Comparison of ENCODE assay signal across 26 mouse cellular contexts in the genomic region with DNA sequence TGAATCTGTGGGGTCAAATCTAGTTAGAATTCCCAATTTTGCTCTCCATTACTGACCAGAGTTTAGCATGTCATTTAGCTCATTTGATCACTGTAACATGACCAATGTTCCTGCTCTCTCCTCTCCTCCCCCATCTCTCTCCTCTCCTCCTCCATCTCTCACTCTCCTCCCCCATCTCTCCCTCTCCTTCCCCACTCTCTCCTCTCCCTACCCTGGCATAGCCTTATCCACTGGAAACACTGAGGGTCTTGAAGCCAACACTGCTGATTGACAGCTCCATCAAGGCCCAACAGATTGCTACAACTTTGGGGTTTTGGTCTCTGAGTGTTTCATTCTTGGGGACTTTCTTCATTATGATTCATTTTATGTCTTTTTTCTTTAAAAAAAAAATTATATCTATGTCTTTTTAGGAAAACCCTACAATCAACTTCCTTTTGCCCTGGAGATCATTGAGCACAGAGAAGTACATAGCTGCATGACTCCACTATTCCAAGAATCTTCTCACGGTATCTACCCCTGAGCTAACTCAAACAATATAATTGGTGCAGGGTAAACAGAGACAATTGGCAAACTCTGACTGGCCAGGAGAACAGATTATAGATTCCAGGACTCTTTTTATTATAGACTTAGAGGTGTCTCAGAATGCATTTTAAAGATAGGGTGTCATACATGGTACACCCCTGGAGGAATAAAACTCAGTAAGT. TPM values are rescaled to one million over a fixed set of nuclear protein-coding genes. Genes with fewer than 3 reads are reported as not detected.
DNase-seq lines count a peak whose midpoint lies in the region; ATAC-seq and TF ChIP-seq lines count a peak whose summit lies in the region.
"Had no signal": no experiment of that assay in that cellular context is flagged by ENCODE, and none has a peak within 500 bp of the region (broad histone marks: within the 10 kb centered on the region; RNA-seq: fewer than 3 reads in every experiment).

No protein-coding gene starts in this region.

- peak overlapping the region; percentile 27; the same call in 1 of the 2 replicates for H3K4me2 ChIP-seq in liver, embryonic 12.5 days
- no peak overlapping the region for H3K4me2 ChIP-seq in liver, embryonic 16.5 days (ENCODE audit: low read depth, low read length)
- H3K4me2 ChIP-seq in stomach, postnatal 0 days (replicated peaks; ENCODE audit: low read depth), result no peak overlapping the region
- H3K4me2 ChIP-seq in intestine, embryonic 16.5 days (ENCODE audit: low read depth, low read length), result no peak overlapping the region
- H3K4me2 ChIP-seq: embryonic facial prominence, embryonic 12.5 days; heart, embryonic 12.5 days; hindbrain, embryonic 14.5 days had no signal

- TF ChIP-seq CTCF in stomach, postnatal 0 days (IDR thresholded peaks at IDR 0.05; ENCODE audit: low read depth), result no peak

- no peak overlapping the region for H3K9ac ChIP-seq in liver, embryonic 12.5 days
- H3K9ac ChIP-seq in liver, embryonic 16.5 days (ENCODE audit: low read depth, low read length), result no peak overlapping the region
- H3K9ac ChIP-seq in stomach, postnatal 0 days (ENCODE audit: low read length), result no peak overlapping the region
- no peak overlapping the region for H3K9ac ChIP-seq in intestine, embryonic 16.5 days (ENCODE audit: low read depth, low read length)
- H3K9ac ChIP-seq: embryonic facial prominence, embryonic 12.5 days; heart, embryonic 12.5 days; hindbrain, embryonic 14.5 days had no signal

- DNase-seq in stomach, postnatal 0 days (ENCODE audit: low spot score), result no peak
- DNase-seq in forebrain, embryonic 10.5 days (ENCODE audit: extremely low spot score, low spot score), result no peak
- no peak for DNase-seq in thymus, postnatal 25 days
- DNase-seq: adrenal gland, postnatal 10 days; cerebellum, adult 11 months; cerebellum, adult 8-10 months; cerebellum, postnatal 14 days; embryo, embryonic 11 days had no signal

- peaks cover 28% of the 10 kb centered on the region for H3K4me1 ChIP-seq in liver, embryonic 12.5 days
- H3K4me1 ChIP-seq in liver, embryonic 16.5 days (ENCODE audit: control insufficient read depth, low read depth, low read length), result peaks cover 8% of the 10 kb centered on the region
- H3K4me1 ChIP-seq in stomach, postnatal 0 days (replicated peaks; ENCODE audit: control insufficient read depth, insufficient read depth), result no peaks in the 10 kb centered on the region
- H3K4me1 ChIP-seq in intestine, embryonic 16.5 days (ENCODE audit: control insufficient read depth, insufficient read depth, low read length), result no peaks in the 10 kb centered on the region
- H3K4me1 ChIP-seq in forebrain, embryonic 10.5 days, result no peaks in the 10 kb centered on the region
- H3K4me1 ChIP-seq: embryonic facial prominence, embryonic 12.5 days; heart, embryonic 12.5 days; hindbrain, embryonic 10.5 days had no signal

- peak overlapping the region; percentile 70 for H3K27ac ChIP-seq in liver, embryonic 12.5 days
- H3K27ac ChIP-seq in liver, embryonic 16.5 days (ENCODE audit: low read length), result peak overlapping the region; percentile 74
- H3K27ac ChIP-seq in stomach, postnatal 0 days (replicated peaks), result no peak overlapping the region
- H3K27ac ChIP-seq in intestine, embryonic 16.5 days (ENCODE audit: low read length), result no peak overlapping the region
- H3K27ac ChIP-seq in forebrain, embryonic 10.5 days, result no peak overlapping the region
- H3K27ac ChIP-seq: embryonic facial prominence, embryonic 12.5 days; hindbrain, embryonic 10.5 days; hindbrain, embryonic 14.5 days had no signal

- no peak overlapping the region for H3K4me3 ChIP-seq in liver, embryonic 12.5 days
- H3K4me3 ChIP-seq in liver, embryonic 16.5 days (ENCODE audit: low read depth, low read length), result no peak overlapping the region
- H3K4me3 ChIP-seq in stomach, postnatal 0 days (ENCODE audit: low read depth, low read length), result no peak overlapping the region
- no peak overlapping the region for H3K4me3 ChIP-seq in intestine, embryonic 16.5 days (ENCODE audit: low read length)
- H3K4me3 ChIP-seq in forebrain, embryonic 10.5 days, result no peak overlapping the region
- H3K4me3 ChIP-seq: embryonic facial prominence, embryonic 12.5 days; heart, embryonic 12.5 days; hindbrain, embryonic 10.5 days had no signal

- no peak for TF ChIP-seq EP300 in stomach, postnatal 0 days (optimal IDR thresholded peaks at IDR 0.05)

- 0 out of 2 replicates have a peak, but pooled peaks have one; percentile 48 for ATAC-seq in erythroblast, adult 5-6 weeks (replicated peaks; ENCODE audit: low FRiP score, poor library complexity, severe bottlenecking)
- ATAC-seq in liver, embryonic 12.5 days, result peak; percentile 74
- peak; percentile 49 for ATAC-seq in liver, embryonic 16.5 days (ENCODE audit: low read depth)
- ATAC-seq in stomach, postnatal 0 days (ENCODE audit: low FRiP score, low TSS enrichment), result peak; percentile 58; the same call in 1 of the 2 replicates
- ATAC-seq in intestine, embryonic 16.5 days, result no peak
- ATAC-seq: forebrain, embryonic 14.5 days had no signal

- no peaks in the 10 kb centered on the region for H3K9me3 ChIP-seq in liver, embryonic 12.5 days (replicated peaks)
- H3K9me3 ChIP-seq in liver, embryonic 16.5 days (replicated peaks; ENCODE audit: control insufficient read depth, low read length), result no peaks in the 10 kb centered on the region
- no peaks in the 10 kb centered on the region for H3K9me3 ChIP-seq in stomach, postnatal 0 days (ENCODE audit: control insufficient read depth, low read length)
- H3K9me3 ChIP-seq in intestine, embryonic 16.5 days (ENCODE audit: control insufficient read depth, low read length), result no peaks in the 10 kb centered on the region
- H3K9me3 ChIP-seq in forebrain, embryonic 10.5 days, result no peaks in the 10 kb centered on the region
- H3K9me3 ChIP-seq: embryonic facial prominence, embryonic 12.5 days; heart, embryonic 12.5 days; hindbrain, embryonic 10.5 days had no signal

- 58% methylated on average over 1 of the region's 1 CpGs for WGBS in liver, embryonic 12.5 days (ENCODE audit: insufficient replicate concordance)
- 40% methylated on average over 1 of the region's 1 CpGs for WGBS in liver, embryonic 16.5 days (ENCODE audit: insufficient replicate concordance)
- WGBS in stomach, postnatal 0 days, result 34% methylated on average over 1 of the region's 1 CpGs
- WGBS in intestine, embryonic 16.5 days, result 47% methylated on average over 1 of the region's 1 CpGs
- 95% methylated on average over 1 of the region's 1 CpGs for WGBS in forebrain, embryonic 10.5 days

- no peaks in the 10 kb centered on the region for H3K27me3 ChIP-seq in liver, embryonic 12.5 days (replicated peaks)
- H3K27me3 ChIP-seq in liver, embryonic 16.5 days (ENCODE audit: control insufficient read depth, insufficient read depth, low read depth, low read length), result no peaks in the 10 kb centered on the region
- H3K27me3 ChIP-seq in stomach, postnatal 0 days (ENCODE audit: control insufficient read depth, insufficient read depth, low read length), result no peaks in the 10 kb centered on the region
- H3K27me3 ChIP-seq in intestine, embryonic 16.5 days (replicated peaks; ENCODE audit: control insufficient read depth, insufficient read depth, low read length), result no peaks in the 10 kb centered on the region
- no peaks in the 10 kb centered on the region for H3K27me3 ChIP-seq in forebrain, embryonic 10.5 days (ENCODE audit: poor library complexity, severe bottlenecking)
- H3K27me3 ChIP-seq: embryonic facial prominence, embryonic 12.5 days; heart, embryonic 12.5 days had no signal

- H3K36me3 ChIP-seq in liver, embryonic 12.5 days, result no peaks in the 10 kb centered on the region
- no peaks in the 10 kb centered on the region for H3K36me3 ChIP-seq in liver, embryonic 16.5 days (ENCODE audit: control insufficient read depth, insufficient read depth)
- no peaks in the 10 kb centered on the region for H3K36me3 ChIP-seq in stomach, postnatal 0 days (ENCODE audit: control insufficient read depth, insufficient read depth, low read length)
- no peaks in the 10 kb centered on the region for H3K36me3 ChIP-seq in intestine, embryonic 16.5 days (ENCODE audit: control insufficient read depth, insufficient read depth, low read length)
- H3K36me3 ChIP-seq in forebrain, embryonic 10.5 days (replicated peaks), result no peaks in the 10 kb centered on the region
- H3K36me3 ChIP-seq: embryonic facial prominence, embryonic 12.5 days; heart, embryonic 12.5 days; hindbrain, embryonic 10.5 days had no signal

RNA-seq across cellular contexts. Expression of a gene that starts 21.7 kb away (rescaled TPM):
- not detected in 2 replicates for total RNA-seq in erythroblast, adult 5-6 weeks (2015; ENCODE audit: low replicate concordance)
- not detected in 2 replicates for total RNA-seq in erythroblast, adult 5-6 weeks (2017; ENCODE audit: low replicate concordance)
- polyA plus RNA-seq in liver, embryonic 12.5 days (2016; fragmentation: Nextera tagmentation; extraction: Ambion mirVana), result 0.18 and 0.37 TPM in 2 replicates
- 0.86 and 1.1 TPM in 2 replicates for polyA plus RNA-seq in liver, embryonic 16.5 days (2015; fragmentation: Nextera tagmentation; extraction: Ambion mirVana)
- polyA plus RNA-seq in stomach, postnatal 0 days (2015; fragmentation: Nextera tagmentation; extraction: Ambion mirVana), result 1.4 and 2.6 TPM in 2 replicates
- 5.7 and 6.8 TPM in 2 replicates for polyA plus RNA-seq in intestine, embryonic 16.5 days (2015; fragmentation: Nextera tagmentation; extraction: Ambion mirVana)
- not detected in 2 replicates for polyA plus RNA-seq in forebrain, embryonic 10.5 days (2016; fragmentation: Nextera tagmentation; extraction: Ambion mirVana)
- total RNA-seq: gastrocnemius, adult 8-10 months; heart, adult 8-10 months; heart, postnatal 25 days; MEL had no signal
- polyA plus RNA-seq: C2C12; embryonic facial prominence, embryonic 12.5 days; forebrain, embryonic 14.5 days; heart, embryonic 12.5 days; heart, embryonic 16.5 days; hindbrain, embryonic 10.5 days; hindbrain, embryonic 14.5 days had no signal

RNA-seq across cellular contexts. Expression of a gene that starts 44.0 kb away (rescaled TPM):
- not detected in 2 replicates for total RNA-seq in erythroblast, adult 5-6 weeks (2015; ENCODE audit: low replicate concordance)
- not detected in 2 replicates for total RNA-seq in erythroblast, adult 5-6 weeks (2017; ENCODE audit: low replicate concordance)
- 0.20 and 0.24 TPM in 2 replicates for polyA plus RNA-seq in liver, embryonic 12.5 days (2016; fragmentation: Nextera tagmentation; extraction: Ambion mirVana)
- polyA plus RNA-seq in liver, embryonic 16.5 days (2015; fragmentation: Nextera tagmentation; extraction: Ambion mirVana), result 0.32 and 0.57 TPM in 2 replicates
- 2.0 and 2.1 TPM in 2 replicates for polyA plus RNA-seq in stomach, postnatal 0 days (2015; fragmentation: Nextera tagmentation; extraction: Ambion mirVana)
- polyA plus RNA-seq in intestine, embryonic 16.5 days (2015; fragmentation: Nextera tagmentation; extraction: Ambion mirVana), result not detected in 2 replicates
- not detected in 2 replicates for polyA plus RNA-seq in forebrain, embryonic 10.5 days (2016; fragmentation: Nextera tagmentation; extraction: Ambion mirVana)
- total RNA-seq: common myeloid progenitor, adult 5-6 weeks; gastrocnemius, adult 8-10 months; heart, adult 8-10 months; heart, postnatal 25 days; MEL had no signal
- polyA plus RNA-seq: brain, embryonic 14.5 days; C2C12; forebrain, embryonic 14.5 days; heart, embryonic 12.5 days; heart, embryonic 16.5 days; hindbrain, embryonic 10.5 days; hindbrain, embryonic 14.5 days had no signal

RNA-seq across cellular contexts. Expression of a gene that starts 54.4 kb away (rescaled TPM):
- not detected in 2 replicates for total RNA-seq in erythroblast, adult 5-6 weeks (2015; ENCODE audit: low replicate concordance)
- 0.26 and 1.5 TPM in 2 replicates for total RNA-seq in erythroblast, adult 5-6 weeks (2017; ENCODE audit: low replicate concordance)
- polyA plus RNA-seq in liver, embryonic 12.5 days (2016; fragmentation: Nextera tagmentation; extraction: Ambion mirVana), result 0.21 and 0.37 TPM in 2 replicates
- 2.9 and 3.3 TPM in 2 replicates for polyA plus RNA-seq in liver, embryonic 16.5 days (2015; fragmentation: Nextera tagmentation; extraction: Ambion mirVana)
- polyA plus RNA-seq in stomach, postnatal 0 days (2015; fragmentation: Nextera tagmentation; extraction: Ambion mirVana), result not detected in 2 replicates
- 0.20 and 0.53 TPM in 2 replicates for polyA plus RNA-seq in intestine, embryonic 16.5 days (2015; fragmentation: Nextera tagmentation; extraction: Ambion mirVana)
- 0.24 and 0.36 TPM in 2 replicates for polyA plus RNA-seq in forebrain, embryonic 10.5 days (2016; fragmentation: Nextera tagmentation; extraction: Ambion mirVana)
- total RNA-seq: common myeloid progenitor, adult 5-6 weeks; heart, postnatal 25 days; MEL had no signal
- polyA plus RNA-seq: forebrain, embryonic 14.5 days; gonadal fat pad, adult 2 months; heart, embryonic 12.5 days; hindbrain, embryonic 14.5 days had no signal

Comparison
In these comparisons a context has a peak if more than half of its experiments do, and no peak if none do; other contexts are left out.
1. H3K27ac ChIP-seq: peak in liver, embryonic 12.5 days (single experiment) and liver, embryonic 16.5 days (single experiment); none in stomach, postnatal 0 days (single experiment), intestine, embryonic 16.5 days (single experiment) and forebrain, embryonic 10.5 days (single experiment).